Mouse (Mus musculus) gastrocnemius, adult 18-20 months (tissue): Measurements from ENCODE around the gene Prickle2. TPM values are rescaled to one million over a fixed set of nuclear protein-coding genes. Genes with fewer than 3 reads are reported as not detected.
A peak's percentile ranks its signal among the peaks of the same experiment; 100 is the strongest.

Experiments
- DNase-seq: peaks from one replicate; pipeline ENCODE4 v3.0.0; 2021; ENCODE audit warnings: low spot score
- long read RNA-seq, 2 experiments: library from polyadenylated mRNA; stranded (forward); transcript quantifications; one replicate each; pipeline ENCODE4 v2.0.0; 2021
- total RNA-seq, 2 experiments: library from RNA; stranded (reverse); gene quantifications; 2 replicates each; pipeline ENCODE4 v1.2.3; 2021

Prickle2 gene
- 1 to 10 TPM; 1.1 to 1.6 TPM for total RNA-seq
- long read RNA-seq, experiment 1 = 0 reads
- long read RNA-seq, experiment 2, partial matches to known transcripts = 0 of 1 reads
- long read RNA-seq, experiment 2, other reads (novel, unspliced or antisense) = 1 of 1 reads

- DNase-seq = peak; percentile 61
Observed at GRCm38 (mm10) chr6:92706145-92706466, at the start of gene Prickle2. Gene Prickle2 (minus strand): TSS chr6:92706155.

- no peak for DNase-seq
Observed at GRCm38 (mm10) chr6:92752737-92753136, 46.8 kb upstream of the Prickle2 start.

- peak; percentile 55 for DNase-seq
Observed at GRCm38 (mm10) chr6:92749420-92749819, 43.5 kb upstream of the Prickle2 start.

GRCm38 (mm10) chr6:92743605-92744004 lies 37.6 kb upstream of the Prickle2 start:
- DNase-seq = peak; percentile 31

- DNase-seq = no peak
Observed at GRCm38 (mm10) chr6:92737116-92737515, 31.2 kb upstream of the Prickle2 start.

- no peak for DNase-seq
Observed at GRCm38 (mm10) chr6:92733651-92734050, 27.7 kb upstream of the Prickle2 start.

- DNase-seq = no peak
Observed at GRCm38 (mm10) chr6:92728514-92728913, 22.6 kb upstream of the Prickle2 start.

- peak; percentile 86 for DNase-seq
Observed at GRCm38 (mm10) chr6:92728084-92728483, 22.1 kb upstream of the Prickle2 start.

GRCm38 (mm10) chr6:92727351-92727986 lies 21.5 kb upstream of the Prickle2 start:
- no peak for DNase-seq

GRCm38 (mm10) chr6:92726121-92726520 lies 20.2 kb upstream of the Prickle2 start:
- DNase-seq = peak; percentile 15

- DNase-seq = no peak
Observed at GRCm38 (mm10) chr6:92724394-92724793, 18.4 kb upstream of the Prickle2 start.

GRCm38 (mm10) chr6:92715806-92716205 lies 9.9 kb upstream of the Prickle2 start:
- DNase-seq = no peak

- no peak for DNase-seq
Observed at GRCm38 (mm10) chr6:92714748-92715147, 8.8 kb upstream of the Prickle2 start.

GRCm38 (mm10) chr6:92708137-92708536 lies 2.2 kb upstream of the Prickle2 start:
- DNase-seq = no peak

- no peak for DNase-seq
Observed at GRCm38 (mm10) chr6:92705353-92706144, 406 bp downstream of the Prickle2 start.

GRCm38 (mm10) chr6:92704810-92705209 lies 1.1 kb downstream of the Prickle2 start:
- no peak for DNase-seq

GRCm38 (mm10) chr6:92699491-92700209 lies 6.3 kb downstream of the Prickle2 start:
- no peak for DNase-seq

- no peak for DNase-seq
Observed at GRCm38 (mm10) chr6:92697807-92698206, 8.1 kb downstream of the Prickle2 start.

GRCm38 (mm10) chr6:92687317-92687716 lies 18.6 kb downstream of the Prickle2 start:
- DNase-seq = no peak

GRCm38 (mm10) chr6:92674394-92674925 lies 31.5 kb downstream of the Prickle2 start:
- DNase-seq = no peak

- no peak for DNase-seq
Observed at GRCm38 (mm10) chr6:92670518-92671147, 35.3 kb downstream of the Prickle2 start.
